Mouse (Mus musculus): ENCODE measurements around the gene Rbp4. TPM values are rescaled to one million over a fixed set of nuclear protein-coding genes. Genes with fewer than 3 reads are reported as not detected.

Rbp4 gene
- total and polyA plus RNA-seq, 2 experiments from 2014 or later, result 0.48 to 4.4 TPM

- no peaks in the 10 kb centered on the region for H3K9me3 ChIP-seq (ENCODE audit: low read length)
- no peak overlapping the region for H3K4me3 ChIP-seq (ENCODE audit: low read depth, low read length)
- no peak overlapping the region for H3K4me2 ChIP-seq (ENCODE audit: low read depth)
- TF ChIP-seq CTCF (IDR thresholded peaks at IDR 0.05; ENCODE audit: low read depth), result no peak
- DNase-seq (no peak), ATAC-seq (no peak)
- WGBS, result 82% methylated on average over 8 of the region's 8 CpGs
- H3K4me1 ChIP-seq (ENCODE audit: insufficient read depth), result no peaks in the 10 kb centered on the region
- no peak overlapping the region for H3K9ac ChIP-seq
- no peaks in the 10 kb centered on the region for H3K27me3 ChIP-seq (ENCODE audit: insufficient read depth, low read length)
- no peak overlapping the region for H3K27ac ChIP-seq (ENCODE audit: low read depth, low read length)
- H3K36me3 ChIP-seq (ENCODE audit: insufficient read depth), result no peaks in the 10 kb centered on the region
These were observed 35.7 kb downstream of the Rbp4 start for GRCm38 (mm10) chr19:38089358-38089757.

GRCm38 (mm10) chr19:38086948-38087551, 38.0 kb downstream of the Rbp4 start:
- Histone ChIP-seq H3K27me3 (ENCODE audit: insufficient read depth, low read length) (no peaks in the 10 kb centered on the region), H3K9me3 (ENCODE audit: low read length) (no peaks in the 10 kb centered on the region), H3K27ac (ENCODE audit: low read depth, low read length) (no peak overlapping the region), H3K4me3 (ENCODE audit: low read depth, low read length) (no peak overlapping the region), H3K9ac (no peak overlapping the region), H3K4me1 (ENCODE audit: insufficient read depth) (no peaks in the 10 kb centered on the region), H3K36me3 (ENCODE audit: insufficient read depth) (no peaks in the 10 kb centered on the region), H3K4me2 (ENCODE audit: low read depth) (no peak overlapping the region)
- WGBS, result 46% methylated on average over 11 of the region's 11 CpGs
- DNase-seq, result peak; percentile 66
- peak; percentile 94 for ATAC-seq
- TF ChIP-seq CTCF (IDR thresholded peaks at IDR 0.05; ENCODE audit: low read depth), result peak; percentile 68

GRCm38 (mm10) chr19:38085841-38086240, 39.2 kb downstream of the Rbp4 start:
- no peak for TF ChIP-seq CTCF (IDR thresholded peaks at IDR 0.05; ENCODE audit: low read depth)
- H3K27me3 ChIP-seq (ENCODE audit: insufficient read depth, low read length), result no peaks in the 10 kb centered on the region
- no peak overlapping the region for H3K27ac ChIP-seq (ENCODE audit: low read depth, low read length)
- H3K4me2 ChIP-seq (ENCODE audit: low read depth), result no peak overlapping the region
- no peak for DNase-seq
- no peaks in the 10 kb centered on the region for H3K9me3 ChIP-seq (ENCODE audit: low read length)
- no peak overlapping the region for H3K9ac ChIP-seq
- no peak overlapping the region for H3K4me3 ChIP-seq (ENCODE audit: low read depth, low read length)
- no peaks in the 10 kb centered on the region for H3K36me3 ChIP-seq (ENCODE audit: insufficient read depth)
- 91% methylated on average over 4 of the region's 4 CpGs for WGBS
- H3K4me1 ChIP-seq (ENCODE audit: insufficient read depth), result no peaks in the 10 kb centered on the region
- no peak for ATAC-seq

- H3K4me2 ChIP-seq (ENCODE audit: low read depth), result no peak overlapping the region
- H3K36me3 ChIP-seq (ENCODE audit: insufficient read depth), result no peaks in the 10 kb centered on the region
- no peak overlapping the region for H3K9ac ChIP-seq
- H3K4me3 ChIP-seq (ENCODE audit: low read depth, low read length), result no peak overlapping the region
- no peak for ATAC-seq
- H3K27me3 ChIP-seq (ENCODE audit: insufficient read depth, low read length), result no peaks in the 10 kb centered on the region
- no peak for DNase-seq
- 77% methylated on average over 5 of the region's 5 CpGs for WGBS
- no peaks in the 10 kb centered on the region for H3K4me1 ChIP-seq (ENCODE audit: insufficient read depth)
- TF ChIP-seq CTCF (IDR thresholded peaks at IDR 0.05; ENCODE audit: low read depth), result no peak
- no peak overlapping the region for H3K27ac ChIP-seq (ENCODE audit: low read depth, low read length)
- no peaks in the 10 kb centered on the region for H3K9me3 ChIP-seq (ENCODE audit: low read length)
These were observed 42.1 kb downstream of the Rbp4 start for GRCm38 (mm10) chr19:38082931-38083525.

- no peak for TF ChIP-seq CTCF (IDR thresholded peaks at IDR 0.05; ENCODE audit: low read depth)
- H3K4me3 ChIP-seq (ENCODE audit: low read depth, low read length), result no peak overlapping the region
- no peak overlapping the region for H3K4me2 ChIP-seq (ENCODE audit: low read depth)
- H3K27me3 ChIP-seq (ENCODE audit: insufficient read depth, low read length), result no peaks in the 10 kb centered on the region
- WGBS, result 78% methylated on average over 3 of the region's 3 CpGs
- no peak for ATAC-seq
- no peak overlapping the region for H3K9ac ChIP-seq
- no peaks in the 10 kb centered on the region for H3K36me3 ChIP-seq (ENCODE audit: insufficient read depth)
- DNase-seq, result no peak
- no peaks in the 10 kb centered on the region for H3K4me1 ChIP-seq (ENCODE audit: insufficient read depth)
- no peak overlapping the region for H3K27ac ChIP-seq (ENCODE audit: low read depth, low read length)
- no peaks in the 10 kb centered on the region for H3K9me3 ChIP-seq (ENCODE audit: low read length)
These were observed 43.7 kb downstream of the Rbp4 start for GRCm38 (mm10) chr19:38081361-38081760.

GRCm38 (mm10) chr19:38077851-38078540, 47.1 kb downstream of the Rbp4 start:
- Histone ChIP-seq H3K4me2 (ENCODE audit: low read depth) (no peak overlapping the region), H3K9me3 (ENCODE audit: low read length) (no peaks in the 10 kb centered on the region), H3K36me3 (ENCODE audit: insufficient read depth) (no peaks in the 10 kb centered on the region), H3K9ac (no peak overlapping the region), H3K27me3 (ENCODE audit: insufficient read depth, low read length) (no peaks in the 10 kb centered on the region), H3K27ac (ENCODE audit: low read depth, low read length) (no peak overlapping the region), H3K4me3 (ENCODE audit: low read depth, low read length) (no peak overlapping the region), H3K4me1 (ENCODE audit: insufficient read depth) (no peaks in the 10 kb centered on the region)
- ATAC-seq (no peak), DNase-seq (no peak)
- TF ChIP-seq CTCF (IDR thresholded peaks at IDR 0.05; ENCODE audit: low read depth), result no peak
- WGBS, result 77% methylated on average over 3 of the region's 3 CpGs

GRCm38 (mm10) chr19:38076251-38076650, 48.8 kb downstream of the Rbp4 start:
- no peaks in the 10 kb centered on the region for H3K4me1 ChIP-seq (ENCODE audit: insufficient read depth)
- DNase-seq (peak; percentile 4), ATAC-seq (peak; percentile 38; the same call in 1 of the 2 replicates)
- no peak overlapping the region for H3K4me2 ChIP-seq (ENCODE audit: low read depth)
- H3K27me3 ChIP-seq (ENCODE audit: insufficient read depth, low read length), result no peaks in the 10 kb centered on the region
- no peaks in the 10 kb centered on the region for H3K36me3 ChIP-seq (ENCODE audit: insufficient read depth)
- no peak overlapping the region for H3K27ac ChIP-seq (ENCODE audit: low read depth, low read length)
- H3K9ac ChIP-seq, result no peak overlapping the region
- no peaks in the 10 kb centered on the region for H3K9me3 ChIP-seq (ENCODE audit: low read length)
- no peak overlapping the region for H3K4me3 ChIP-seq (ENCODE audit: low read depth, low read length)
- TF ChIP-seq CTCF (IDR thresholded peaks at IDR 0.05; ENCODE audit: low read depth), result peak; percentile 55
- 60% methylated on average over 2 of the region's 2 CpGs for WGBS

Measured in forebrain, postnatal 0 days (tissue).